Mouse (Mus musculus) cerebellum, adult 2 months (tissue): ENCODE results near the gene Ddx58.

Experiments used
- CTCF ChIP-seq: fragments of 200-500 bp; IDR thresholded peaks from 2 replicates; pipeline ENCODE4 v1.5.1; 2011; ENCODE audit warnings: low read depth, mild to moderate bottlenecking, control low read depth, low read length, moderate library complexity, borderline replicate concordance; ENCODE audit not compliant: insufficient read depth
- POLR2A ChIP-seq: fragments of 200-500 bp; IDR thresholded peaks from 2 replicates; pipeline ENCODE4 v1.6.1; 2011; ENCODE audit warnings: low read length, control low read depth, borderline replicate concordance; ENCODE audit not compliant: insufficient read depth

- TF ChIP-seq CTCF (no peak), POLR2A (no peak)
These were observed 55.2 kb downstream of the Ddx58 start for GRCm38 (mm10) chr4:40184470-40184869.
